Mouse (Mus musculus) mature B cell (primary cell): ENCODE results near the gene 9030025P20Rik.
"Not testable (repeated sequence)": the region's sequence is repeated elsewhere in the genome, so short reads cannot be mapped to it uniquely, and the experiment has no call there.

Experiments
- in situ Hi-C: fragments of 300-500 bp; cut with MboI; formaldehyde crosslinking; loops from 2 replicates; pipeline ENCODE4 v1.14.3; 2019

The 9030025P20Rik gene

GRCm38 (mm10) chr17:14978362-14979038 lies at the start of gene 9030025P20Rik, which contains the start of gene Gm3417:
9030025P20Rik (plus strand) TSS chr17:14978468.
Gm3417 (minus strand) TSS chr17:14978790.
- in situ Hi-C loops = not testable (repeated sequence)

- in situ Hi-C loops = loop anchor here (25.0 kb wide), 2 partner anchors 134 to 559 kb away; partner anchors contain the start of genes Psmb1 and Tbp
Observed at GRCm38 (mm10) chr17:14928631-14929030, 49.6 kb upstream of the 9030025P20Rik start.

GRCm38 (mm10) chr17:14930697-14931096 lies 47.6 kb upstream of the 9030025P20Rik start:
- in situ Hi-C loops = loop anchor here (25.0 kb wide), 2 partner anchors 132 to 557 kb away; partner anchors contain the start of genes Psmb1 and Tbp

GRCm38 (mm10) chr17:14931469-14931868 lies 46.8 kb upstream of the 9030025P20Rik start:
- in situ Hi-C loops = loop anchor here (25.0 kb wide), 2 partner anchors 131 to 556 kb away; partner anchors contain the start of genes Psmb1 and Tbp

GRCm38 (mm10) chr17:14935280-14935679 lies 43.0 kb upstream of the 9030025P20Rik start:
- in situ Hi-C loops = loop anchor here (25.0 kb wide), 2 partner anchors 127 to 552 kb away; partner anchors contain the start of genes Psmb1 and Tbp

- in situ Hi-C loops = loop anchor here (25.0 kb wide), 2 partner anchors 126 to 551 kb away; partner anchors contain the start of genes Psmb1 and Tbp
Observed at GRCm38 (mm10) chr17:14935841-14936605, 42.2 kb upstream of the 9030025P20Rik start.

- in situ Hi-C loops = loop anchor here (25.0 kb wide), 2 partner anchors 120 to 545 kb away; partner anchors contain the start of genes Psmb1 and Tbp
Observed at GRCm38 (mm10) chr17:14942181-14942580, 36.1 kb upstream of the 9030025P20Rik start.

- in situ Hi-C loops = loop anchor here (25.0 kb wide), 2 partner anchors 119 to 544 kb away; partner anchors contain the start of genes Psmb1 and Tbp
Observed at GRCm38 (mm10) chr17:14943009-14943728, 35.1 kb upstream of the 9030025P20Rik start, which contains the start of the genes Wdr27 and 1600012H06Rik. Wdr27 (minus strand) TSS chr17:14943158. 1600012H06Rik (plus strand) TSS chr17:14943184.

- in situ Hi-C loops = loop anchor here (25.0 kb wide), 2 partner anchors 119 to 544 kb away; partner anchors contain the start of genes Psmb1 and Tbp
Observed at GRCm38 (mm10) chr17:14943729-14944059, 34.6 kb upstream of the 9030025P20Rik start.

GRCm38 (mm10) chr17:14944551-14944950 lies 33.7 kb upstream of the 9030025P20Rik start:
- in situ Hi-C loops = loop anchor here (25.0 kb wide), 2 partner anchors 118 to 543 kb away; partner anchors contain the start of genes Psmb1 and Tbp

GRCm38 (mm10) chr17:14949161-14949827 lies 29.0 kb upstream of the 9030025P20Rik start:
- in situ Hi-C loops = loop anchor here (25.0 kb wide), 2 partner anchors 113 to 538 kb away; partner anchors contain the start of genes Psmb1 and Tbp

- in situ Hi-C loops = no loop called here
Observed at GRCm38 (mm10) chr17:14953452-14953851, 24.8 kb upstream of the 9030025P20Rik start.

- in situ Hi-C loops = no loop called here
Observed at GRCm38 (mm10) chr17:14958686-14959327, 19.5 kb upstream of the 9030025P20Rik start.

GRCm38 (mm10) chr17:14959979-14960378 lies 18.3 kb upstream of the 9030025P20Rik start:
- in situ Hi-C loops = no loop called here

- in situ Hi-C loops = no loop called here
Observed at GRCm38 (mm10) chr17:14960520-14960919, 17.7 kb upstream of the 9030025P20Rik start.

- in situ Hi-C loops = not testable (repeated sequence)
Observed at GRCm38 (mm10) chr17:14960951-14961556, 17.2 kb upstream of the 9030025P20Rik start, which contains the start of gene Phf10. Phf10 (minus strand) TSS chr17:14961273.

- in situ Hi-C loops = not testable (repeated sequence)
Observed at GRCm38 (mm10) chr17:14961557-14962154, 16.6 kb upstream of the 9030025P20Rik start.

- in situ Hi-C loops = not testable (repeated sequence)
Observed at GRCm38 (mm10) chr17:14968373-14968913, 9.8 kb upstream of the 9030025P20Rik start.
